Mouse (Mus musculus) olfactory bulb, adult 2 months (tissue): ENCODE data around the gene Ptpn23.
"Not testable (repeated sequence)": the region's sequence is repeated elsewhere in the genome, so short reads cannot be mapped to it uniquely, and the experiment has no call there.

ENCODE experiments used
- CTCF ChIP-seq: fragments of 200-500 bp; IDR thresholded peaks from 2 replicates; pipeline ENCODE4 v1.5.1; 2012; ENCODE audit warnings: low read depth, mild to moderate bottlenecking, low read length, moderate library complexity; ENCODE audit not compliant: insufficient read depth
- POLR2A ChIP-seq: fragments of 200-500 bp; IDR thresholded peaks from 2 replicates; pipeline ENCODE4 v1.6.1; 2012; ENCODE audit warnings: mild to moderate bottlenecking, low read depth, low read length, moderate library complexity; ENCODE audit not compliant: insufficient read depth

GRCm38 (mm10) chr9:110377655-110378054 is 30.4 kb downstream of the Ptpn23 start:
- not testable (repeated sequence) for TF ChIP-seq CTCF, POLR2A
